Mouse (Mus musculus) c-Kit-positive CD71-positive TER-119-negative erythroid progenitor cells, embryonic 14.5 days (primary cell): ENCODE results near the gene Eif1ad.
A peak's percentile ranks its signal among the peaks of the same experiment; 100 is the strongest.
"Not testable (repeated sequence)": the region's sequence is repeated elsewhere in the genome, so short reads cannot be mapped to it uniquely, and the experiment has no call there.

Experiments
- DNase-seq: peaks from one replicate; pipeline ENCODE4 v3.0.0-alpha.2; 2013; ENCODE audit warnings: low read depth

The Eif1ad gene

GRCm38 (mm10) chr19:5377446-5377845 is 10.9 kb downstream of the Eif1ad start:
- no peak for DNase-seq

- no peak for DNase-seq
Observed at GRCm38 (mm10) chr19:5383326-5383725, 16.8 kb downstream of the Eif1ad start.

GRCm38 (mm10) chr19:5384715-5385114 is 18.2 kb downstream of the Eif1ad start:
- DNase-seq = no peak

- DNase-seq = peak; percentile 31
Observed at GRCm38 (mm10) chr19:5388011-5388441, 21.5 kb downstream of the Eif1ad start.

GRCm38 (mm10) chr19:5388588-5389242 is 22.2 kb downstream of the Eif1ad start, which contains the start of gene Sart1:
Gene Sart1 (minus strand): TSS chr19:5388703.
- DNase-seq = peak; percentile 90

GRCm38 (mm10) chr19:5389647-5390046 is 23.1 kb downstream of the Eif1ad start:
- peak; percentile 55 for DNase-seq

GRCm38 (mm10) chr19:5390416-5390815 is 23.9 kb downstream of the Eif1ad start:
- DNase-seq = no peak

- no peak for DNase-seq
Observed at GRCm38 (mm10) chr19:5392892-5393291, 26.4 kb downstream of the Eif1ad start.

- DNase-seq = no peak
Observed at GRCm38 (mm10) chr19:5394168-5394567, 27.6 kb downstream of the Eif1ad start.

- DNase-seq = no peak
Observed at GRCm38 (mm10) chr19:5395371-5395770, 28.8 kb downstream of the Eif1ad start.

- DNase-seq = not testable (repeated sequence)
Observed at GRCm38 (mm10) chr19:5401073-5401472, 34.5 kb downstream of the Eif1ad start.

GRCm38 (mm10) chr19:5402293-5402692 is 35.8 kb downstream of the Eif1ad start, which contains the start of gene Tsga10ip:
Gene Tsga10ip (minus strand): TSS chr19:5402526.
- no peak for DNase-seq

GRCm38 (mm10) chr19:5405924-5406323 is 39.4 kb downstream of the Eif1ad start:
- DNase-seq = no peak

GRCm38 (mm10) chr19:5406531-5407126 is 40.1 kb downstream of the Eif1ad start:
- DNase-seq = not testable (repeated sequence)

- peak; percentile 48 for DNase-seq
Observed at GRCm38 (mm10) chr19:5407133-5407532, 40.6 kb downstream of the Eif1ad start.

- no peak for DNase-seq
Observed at GRCm38 (mm10) chr19:5408057-5409001, 41.8 kb downstream of the Eif1ad start.

GRCm38 (mm10) chr19:5409068-5409467 is 42.5 kb downstream of the Eif1ad start:
- no peak for DNase-seq

GRCm38 (mm10) chr19:5410641-5411040 is 44.1 kb downstream of the Eif1ad start:
- DNase-seq = no peak

- no peak for DNase-seq
Observed at GRCm38 (mm10) chr19:5411961-5412360, 45.4 kb downstream of the Eif1ad start.

- DNase-seq = no peak
Observed at GRCm38 (mm10) chr19:5413840-5414239, 47.3 kb downstream of the Eif1ad start.

GRCm38 (mm10) chr19:5414534-5414957 is 48.0 kb downstream of the Eif1ad start:
- DNase-seq = no peak

- no peak for DNase-seq
Observed at GRCm38 (mm10) chr19:5418750-5419466, 52.4 kb downstream of the Eif1ad start.
